ENCODE assay signal across 12 mouse cellular contexts in the genomic region with DNA sequence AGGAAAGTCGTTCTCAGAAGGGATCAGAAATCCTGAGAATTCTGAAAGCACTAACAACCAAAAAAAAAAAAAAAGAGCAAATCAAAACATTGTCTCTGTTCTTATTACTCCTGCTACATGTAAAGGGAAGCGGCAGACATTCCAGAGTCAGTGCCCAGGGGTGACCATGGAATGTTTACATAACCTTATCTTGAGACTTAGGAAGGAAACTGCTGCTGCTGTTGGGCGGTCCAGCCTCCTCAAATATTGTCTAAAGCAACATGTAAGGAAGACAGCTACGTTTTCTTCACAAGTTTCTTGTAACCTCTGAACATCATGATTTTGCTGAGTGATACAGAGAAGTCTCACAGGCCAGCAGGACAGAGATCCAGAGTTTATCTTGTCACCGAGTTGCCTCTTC. TPM values are rescaled to one million over a fixed set of nuclear protein-coding genes. Genes with fewer than 3 reads are reported as not detected.
DNase-seq lines count a peak whose midpoint lies in the region; ATAC-seq and TF ChIP-seq lines count a peak whose summit lies in the region.
"Had no signal": no experiment of that assay in that cellular context is flagged by ENCODE, and none has a peak within 500 bp of the region (broad histone marks: within the 10 kb centered on the region; RNA-seq: fewer than 3 reads in every experiment).

No protein-coding gene starts in this region.

- 23% methylated on average over 5 of the region's 5 CpGs for WGBS in embryonic facial prominence, embryonic 11.5 days
- 17% methylated on average over 5 of the region's 5 CpGs for WGBS in intestine, embryonic 16.5 days
- WGBS in lung, postnatal 0 days, result 6% methylated on average over 5 of the region's 5 CpGs

- TF ChIP-seq EP300 in lung, postnatal 0 days (IDR thresholded peaks at IDR 0.05), result peak; percentile 77

- no peak for TF ChIP-seq CTCF in lung, postnatal 0 days (IDR thresholded peaks at IDR 0.05)

- H3K27ac ChIP-seq in embryonic facial prominence, embryonic 11.5 days (replicated peaks; ENCODE audit: low read depth, low read length), result no peak overlapping the region
- 0 out of 2 replicates have a peak overlapping the region, but pooled peaks have one; percentile 37 for H3K27ac ChIP-seq in intestine, embryonic 16.5 days (ENCODE audit: low read length)
- no peak overlapping the region for H3K27ac ChIP-seq in lung, postnatal 0 days (ENCODE audit: low read length)
- H3K27ac ChIP-seq: embryonic facial prominence, embryonic 15.5 days had no signal

- peak; percentile 41 for DNase-seq in adrenal gland, adult 2 months
- no peak for DNase-seq in adrenal gland, postnatal 4 days (ENCODE audit: low spot score in 2 of 2)
- peak; percentile 52 for DNase-seq in embryonic facial prominence, embryonic 11.5 days (ENCODE audit: low spot score)
- peak; percentile 62 for DNase-seq in lung, postnatal 0 days (ENCODE audit: low spot score)
- no peak for DNase-seq in cerebellum, postnatal 10 days
- DNase-seq in urinary bladder, postnatal 36 days (ENCODE audit: low spot score in 2 of 2), result no peak
- no peak for DNase-seq in gastrocnemius, postnatal 36 days

- no peak overlapping the region for H3K4me3 ChIP-seq in embryonic facial prominence, embryonic 11.5 days (ENCODE audit: low read depth, low read length)
- no peak overlapping the region for H3K4me3 ChIP-seq in intestine, embryonic 16.5 days (ENCODE audit: low read length)
- no peak overlapping the region for H3K4me3 ChIP-seq in lung, postnatal 0 days (ENCODE audit: low read depth, low read length)
- H3K4me3 ChIP-seq: embryonic facial prominence, embryonic 15.5 days had no signal

- H3K4me2 ChIP-seq in embryonic facial prominence, embryonic 11.5 days (ENCODE audit: low read depth, low read length), result no peak overlapping the region
- 0 out of 2 replicates have a peak overlapping the region, but pooled peaks have one; percentile 4 for H3K4me2 ChIP-seq in intestine, embryonic 16.5 days (ENCODE audit: low read depth, low read length)
- H3K4me2 ChIP-seq in lung, postnatal 0 days (replicated peaks; ENCODE audit: low read depth, low read length), result no peak overlapping the region
- H3K4me2 ChIP-seq: embryonic facial prominence, embryonic 15.5 days had no signal

- no peaks in the 10 kb centered on the region for H3K36me3 ChIP-seq in embryonic facial prominence, embryonic 11.5 days (replicated peaks; ENCODE audit: control insufficient read depth, insufficient read depth, low read depth, low read length)
- no peaks in the 10 kb centered on the region for H3K36me3 ChIP-seq in intestine, embryonic 16.5 days (ENCODE audit: control insufficient read depth, insufficient read depth, low read length)
- H3K36me3 ChIP-seq in lung, postnatal 0 days (ENCODE audit: insufficient read depth, low read length), result no peaks in the 10 kb centered on the region
- H3K36me3 ChIP-seq: embryonic facial prominence, embryonic 15.5 days had no signal

- no peaks in the 10 kb centered on the region for H3K27me3 ChIP-seq in embryonic facial prominence, embryonic 11.5 days (ENCODE audit: control insufficient read depth, insufficient read depth, low read length)
- no peaks in the 10 kb centered on the region for H3K27me3 ChIP-seq in intestine, embryonic 16.5 days (replicated peaks; ENCODE audit: control insufficient read depth, insufficient read depth, low read length)
- no peaks in the 10 kb centered on the region for H3K27me3 ChIP-seq in lung, postnatal 0 days (replicated peaks; ENCODE audit: insufficient read depth, low read length)
- H3K27me3 ChIP-seq: embryonic facial prominence, embryonic 15.5 days had no signal

- H3K9ac ChIP-seq in embryonic facial prominence, embryonic 11.5 days (replicated peaks; ENCODE audit: low read length), result no peak overlapping the region
- H3K9ac ChIP-seq in intestine, embryonic 16.5 days (ENCODE audit: low read depth, low read length), result no peak overlapping the region
- H3K9ac ChIP-seq in lung, postnatal 0 days (replicated peaks; ENCODE audit: low read depth), result no peak overlapping the region
- H3K9ac ChIP-seq: embryonic facial prominence, embryonic 15.5 days had no signal

- H3K4me1 ChIP-seq in embryonic facial prominence, embryonic 11.5 days (ENCODE audit: control insufficient read depth, insufficient read depth, low read length), result no peaks in the 10 kb centered on the region
- peaks cover 4% of the 10 kb centered on the region for H3K4me1 ChIP-seq in intestine, embryonic 16.5 days (ENCODE audit: control insufficient read depth, insufficient read depth, low read length)
- H3K4me1 ChIP-seq in lung, postnatal 0 days (ENCODE audit: insufficient read depth, low read depth, low read length), result peaks cover 3% of the 10 kb centered on the region; the same call in 1 of the 2 replicates
- H3K4me1 ChIP-seq: embryonic facial prominence, embryonic 15.5 days had no signal

- no peaks in the 10 kb centered on the region for H3K9me3 ChIP-seq in embryonic facial prominence, embryonic 11.5 days (replicated peaks; ENCODE audit: control insufficient read depth, low read length)
- no peaks in the 10 kb centered on the region for H3K9me3 ChIP-seq in intestine, embryonic 16.5 days (ENCODE audit: control insufficient read depth, low read length)
- H3K9me3 ChIP-seq in lung, postnatal 0 days (ENCODE audit: low read length), result no peaks in the 10 kb centered on the region
- H3K9me3 ChIP-seq: embryonic facial prominence, embryonic 15.5 days had no signal

- no peak for ATAC-seq in embryonic facial prominence, embryonic 11.5 days (replicated peaks; ENCODE audit: insufficient number of reproducible peaks, low FRiP score, low TSS enrichment, low read depth)
- peak; percentile 69 for ATAC-seq in intestine, embryonic 16.5 days
- peak; percentile 82 for ATAC-seq in lung, postnatal 0 days
- ATAC-seq: midbrain, embryonic 16.5 days had no signal

- intact Hi-C loops in gastrocnemius, postnatal 36 days (cut with DNase I), result no loop called here

RNA-seq across cellular contexts. Expression of a gene that starts 8.0 kb away (rescaled TPM):
- total RNA-seq in adrenal gland, adult 2 months (2021), result 10 to 100 TPM; 13.0 to 14.3 TPM
- polyA plus RNA-seq in adrenal gland, adult 2 months (2012; rRNA removed), result 6.9 and 9.6 TPM in 2 replicates
- total RNA-seq in adrenal gland, postnatal 4 days (2021), result 10 to 100 TPM; 22.9 to 25.8 TPM
- polyA plus RNA-seq in embryonic facial prominence, embryonic 11.5 days (2014; fragmentation: Nextera tagmentation; extraction: Ambion mirVana), result 7.6 and 9.8 TPM in 2 replicates
- polyA plus RNA-seq in intestine, embryonic 16.5 days (2015; fragmentation: Nextera tagmentation; extraction: Ambion mirVana), result 7.4 and 9.1 TPM in 2 replicates
- polyA plus RNA-seq in lung, postnatal 0 days (2015; fragmentation: Nextera tagmentation; extraction: Ambion mirVana), result 3.6 and 4.3 TPM in 2 replicates
- 1 to 10 TPM; 4.7 to 5.1 TPM for total RNA-seq in gastrocnemius, postnatal 36 days (2021)

RNA-seq across cellular contexts. Expression of a gene that starts 36.5 kb away (rescaled TPM):
- total RNA-seq in adrenal gland, adult 2 months (2021), result not detected
- not detected in 2 replicates for polyA plus RNA-seq in adrenal gland, adult 2 months (2012; rRNA removed)
- not detected for total RNA-seq in adrenal gland, postnatal 4 days (2021)
- not detected in 2 replicates for polyA plus RNA-seq in embryonic facial prominence, embryonic 11.5 days (2014; fragmentation: Nextera tagmentation; extraction: Ambion mirVana)
- polyA plus RNA-seq in intestine, embryonic 16.5 days (2015; fragmentation: Nextera tagmentation; extraction: Ambion mirVana), result not detected in 2 replicates
- polyA plus RNA-seq in lung, postnatal 0 days (2015; fragmentation: Nextera tagmentation; extraction: Ambion mirVana), result not detected in 2 replicates
- total RNA-seq in gastrocnemius, postnatal 36 days (2021), result not detected
- total RNA-seq: hematopoietic stem cell, adult 5-6 weeks; left cerebral cortex, postnatal 25 days had no signal
- polyA plus RNA-seq: embryonic facial prominence, embryonic 15.5 days; midbrain, embryonic 16.5 days had no signal

RNA-seq across cellular contexts. Expression of a gene that starts 46.2 kb away (rescaled TPM):
- total RNA-seq in adrenal gland, adult 2 months (2021), result 10 to 100 TPM; 15.2 to 38.4 TPM
- polyA plus RNA-seq in adrenal gland, adult 2 months (2012; rRNA removed), result 1.8 and 3.4 TPM in 2 replicates
- 10 to 100 TPM; 15.6 to 16.4 TPM for total RNA-seq in adrenal gland, postnatal 4 days (2021)
- polyA plus RNA-seq in embryonic facial prominence, embryonic 11.5 days (2014; fragmentation: Nextera tagmentation; extraction: Ambion mirVana), result 11.4 and 12.2 TPM in 2 replicates
- 16.1 and 17.1 TPM in 2 replicates for polyA plus RNA-seq in intestine, embryonic 16.5 days (2015; fragmentation: Nextera tagmentation; extraction: Ambion mirVana)
- 24.3 and 26.2 TPM in 2 replicates for polyA plus RNA-seq in lung, postnatal 0 days (2015; fragmentation: Nextera tagmentation; extraction: Ambion mirVana)
- 10 to 100 TPM in 1 of 2 experiments, 1 to 10 TPM in 1; 9.6 to 14.6 TPM for total RNA-seq in gastrocnemius, postnatal 36 days (2021)

Comparison
In these comparisons a context has a peak if more than half of its experiments do, and no peak if none do; other contexts are left out.
1. DNase-seq: peak in adrenal gland, adult 2 months (single experiment), embryonic facial prominence, embryonic 11.5 days (single experiment) and lung, postnatal 0 days (single experiment); none in adrenal gland, postnatal 4 days (0 of 2), cerebellum, postnatal 10 days (0 of 2), urinary bladder, postnatal 36 days (0 of 2) and gastrocnemius, postnatal 36 days (0 of 2).